Mouse (Mus musculus) G1E-ER4 (cell line): Measurements from ENCODE around the gene Shc1. TPM values are rescaled to one million over a fixed set of nuclear protein-coding genes. Genes with fewer than 3 reads are reported as not detected.

Experiments
- GATA1 ChIP-seq: IDR thresholded peaks from one replicate; pipeline ENCODE4 v1.8.0; 2012; ENCODE audit warnings: low read length, inconsistent platforms
- polyA plus RNA-seq: library from polyadenylated mRNA; stranded (reverse); fragments of >175 nt; gene quantifications from 2 replicates; pipeline ENCODE4 v1.2.3, GENCODE M21; 2012

Gene Shc1
- polyA plus RNA-seq = 138 and 171 TPM in 2 replicates

GRCm38 (mm10) chr3:89418170-89418860 lies at the start of gene Shc1, which contains the start of gene Cks1b:
Shc1 (plus strand) TSS chr3:89418443.
Cks1b (minus strand) TSS chr3:89418383.
- no peak for TF ChIP-seq GATA1

DNA sequence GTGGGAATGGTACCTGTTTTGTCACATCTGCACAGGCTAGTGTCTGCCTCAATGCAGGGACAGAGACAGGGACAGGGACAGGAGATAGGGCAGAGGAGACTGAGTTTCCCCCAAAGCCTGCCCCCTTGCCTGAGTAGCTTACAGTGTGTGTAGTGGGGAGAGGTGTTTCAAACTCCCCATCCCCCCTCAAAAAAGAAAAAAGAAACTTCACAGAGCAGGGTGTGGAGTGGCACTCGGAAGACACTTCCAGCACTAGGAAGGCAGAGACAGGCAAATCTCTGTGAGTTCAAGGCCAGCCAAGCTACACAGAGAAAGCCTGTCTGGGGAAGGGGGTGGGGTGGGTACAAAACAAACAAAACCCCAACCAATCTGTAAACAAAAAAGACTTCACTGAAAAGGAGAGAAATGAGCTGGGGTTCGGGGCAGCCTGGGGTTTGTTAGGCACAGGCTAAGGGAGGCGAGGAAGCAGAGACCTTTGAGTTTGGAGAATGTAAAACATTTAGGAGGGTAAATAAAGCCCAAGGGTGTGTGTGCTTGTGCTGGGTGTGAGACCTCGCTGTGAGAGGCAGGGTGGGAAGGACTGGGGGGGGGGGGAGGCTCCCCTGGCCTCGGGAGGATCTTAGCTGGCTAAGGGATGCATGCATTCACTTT lies 44.5 kb upstream of the Shc1 start:
- TF ChIP-seq GATA1 = no peak

DNA sequence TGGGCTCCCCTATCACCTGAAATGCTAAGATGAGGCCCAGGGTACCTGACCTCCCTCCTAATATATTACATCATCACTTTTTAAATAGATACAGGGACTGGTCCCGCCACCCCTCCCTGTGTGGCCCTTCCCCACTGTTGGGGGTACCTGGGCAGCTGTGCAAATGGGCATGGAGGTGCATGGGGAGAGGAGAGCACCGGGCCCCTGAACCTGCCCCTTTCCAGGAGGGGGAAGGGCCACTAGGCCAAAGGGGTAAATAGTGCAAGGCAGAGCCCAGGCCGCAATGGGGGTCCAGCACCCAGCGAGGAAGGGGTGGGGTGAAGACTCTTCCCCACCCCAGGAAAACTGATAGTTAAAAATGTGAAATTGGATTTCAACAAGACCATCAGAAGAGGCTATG lies 40.4 kb upstream of the Shc1 start:
- TF ChIP-seq GATA1 = no peak

- no peak for TF ChIP-seq GATA1
Observed at GRCm38 (mm10) chr3:89378394-89379067, 39.7 kb upstream of the Shc1 start.

- TF ChIP-seq GATA1 = no peak
Observed at GRCm38 (mm10) chr3:89379388-89380131, 38.7 kb upstream of the Shc1 start.

GRCm38 (mm10) chr3:89380291-89380690 lies 38.0 kb upstream of the Shc1 start:
- TF ChIP-seq GATA1 = no peak

- TF ChIP-seq GATA1 = no peak
Observed at GRCm38 (mm10) chr3:89380711-89381110, 37.5 kb upstream of the Shc1 start.

DNA sequence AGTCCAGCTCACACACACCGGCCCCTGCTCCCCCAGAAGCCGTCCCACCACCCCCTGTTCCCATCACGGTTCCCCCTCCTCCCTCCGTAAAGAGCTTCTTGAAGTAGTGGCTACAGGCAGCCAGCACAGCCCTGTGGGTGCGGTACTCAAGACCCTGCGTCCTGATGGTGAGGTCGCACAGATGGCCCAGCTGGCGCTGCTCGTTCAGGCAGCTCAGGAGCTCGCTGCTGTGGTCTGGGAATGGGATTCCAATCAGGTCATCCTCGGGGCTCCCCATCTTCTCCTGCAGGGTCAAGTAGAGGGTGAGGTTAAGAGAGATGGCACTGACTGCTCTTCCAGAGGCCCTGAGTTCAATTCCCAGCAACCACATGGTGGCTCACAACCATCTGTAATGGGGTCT lies 37.0 kb upstream of the Shc1 start:
- no peak for TF ChIP-seq GATA1

- no peak for TF ChIP-seq GATA1
Observed at GRCm38 (mm10) chr3:89382033-89382882, 36.0 kb upstream of the Shc1 start.

DNA sequence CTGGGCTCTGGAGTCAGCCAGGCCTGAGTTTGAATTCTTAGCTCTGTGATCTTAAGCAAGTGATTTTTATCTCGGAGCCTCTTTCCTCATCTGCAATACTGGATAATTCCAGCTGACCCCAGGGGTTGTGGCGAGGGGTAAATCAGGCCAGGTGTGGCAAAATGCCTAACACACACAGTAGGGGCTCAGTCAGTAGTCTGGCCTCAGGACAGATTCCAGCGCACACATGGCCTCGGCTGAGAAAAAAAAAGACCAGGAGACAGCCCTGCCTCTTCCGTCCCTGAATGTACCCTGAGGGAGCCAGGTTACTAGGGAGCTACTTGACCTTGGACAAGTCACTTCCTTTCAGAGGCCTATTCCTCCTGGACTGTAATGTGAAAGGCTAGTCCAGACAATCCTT lies 35.3 kb upstream of the Shc1 start:
- no peak for TF ChIP-seq GATA1

DNA sequence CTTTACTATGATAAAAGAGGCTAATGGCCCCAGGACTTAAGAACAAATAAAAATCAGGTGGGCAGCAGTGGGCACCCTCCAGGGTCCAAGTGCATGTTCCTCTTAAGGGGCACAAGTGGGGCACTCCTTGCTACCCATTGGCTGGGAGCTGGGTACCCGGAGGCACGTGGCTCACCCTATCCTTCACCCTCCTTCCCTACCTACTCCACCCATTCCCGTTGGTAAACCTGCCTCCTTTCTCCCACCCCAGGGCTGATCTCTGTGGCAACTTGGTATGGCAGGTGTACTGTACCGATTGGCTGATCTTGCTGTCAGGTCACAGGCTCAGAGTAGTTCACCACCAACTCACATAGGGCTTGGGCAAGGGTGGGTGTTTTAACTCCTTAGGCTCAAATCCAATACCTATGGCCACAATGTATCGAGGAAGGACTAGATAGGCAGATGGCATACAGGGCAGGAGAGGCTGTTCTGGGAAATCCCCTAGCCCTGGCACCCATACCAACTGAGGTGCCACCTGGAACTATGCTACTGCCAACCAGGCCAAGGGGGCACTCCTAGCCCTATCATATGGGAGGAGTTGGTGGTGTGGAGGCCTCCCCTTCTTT lies 34.5 kb upstream of the Shc1 start:
- no peak for TF ChIP-seq GATA1

DNA sequence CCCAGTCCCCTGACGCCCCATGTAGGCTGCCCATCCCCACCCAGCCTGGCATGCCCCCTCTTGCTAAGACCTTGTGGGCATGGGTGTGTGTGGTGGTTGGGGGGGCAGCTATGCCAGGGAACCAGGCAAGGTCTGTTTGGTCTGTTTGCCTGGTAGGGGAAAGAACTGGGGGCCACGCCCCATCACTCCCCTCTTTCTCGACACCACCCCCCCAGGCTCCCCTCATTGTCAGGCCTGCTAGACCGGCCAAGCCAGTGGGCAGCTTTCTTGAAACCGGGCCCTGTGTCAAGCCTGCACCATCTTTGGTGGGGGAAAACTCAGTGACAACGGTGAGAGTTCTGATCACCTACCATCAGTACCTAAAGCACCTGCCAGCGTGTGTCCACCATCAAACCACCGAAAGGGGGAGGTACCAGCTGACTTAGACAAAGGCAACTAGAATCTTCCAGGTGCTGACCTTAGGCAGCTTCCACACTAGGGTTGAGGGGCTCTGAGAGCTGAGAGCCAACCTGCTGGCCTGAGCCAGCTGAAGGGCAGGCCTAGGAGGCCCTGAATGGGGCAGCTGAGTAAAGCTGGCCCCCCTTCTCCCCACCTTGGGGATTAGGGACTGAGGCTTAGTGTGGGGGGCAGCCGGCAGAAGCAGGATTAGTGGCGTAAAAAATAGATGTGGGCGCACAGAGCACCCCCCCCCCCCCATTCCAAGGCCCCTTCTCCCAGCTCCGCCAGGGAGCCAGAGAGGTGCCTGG lies 33.7 kb upstream of the Shc1 start:
- no peak for TF ChIP-seq GATA1

GRCm38 (mm10) chr3:89385451-89385850 lies 32.8 kb upstream of the Shc1 start:
- TF ChIP-seq GATA1 = no peak
